Mouse (Mus musculus): ENCODE results near the gene Rmi1.

DNA sequence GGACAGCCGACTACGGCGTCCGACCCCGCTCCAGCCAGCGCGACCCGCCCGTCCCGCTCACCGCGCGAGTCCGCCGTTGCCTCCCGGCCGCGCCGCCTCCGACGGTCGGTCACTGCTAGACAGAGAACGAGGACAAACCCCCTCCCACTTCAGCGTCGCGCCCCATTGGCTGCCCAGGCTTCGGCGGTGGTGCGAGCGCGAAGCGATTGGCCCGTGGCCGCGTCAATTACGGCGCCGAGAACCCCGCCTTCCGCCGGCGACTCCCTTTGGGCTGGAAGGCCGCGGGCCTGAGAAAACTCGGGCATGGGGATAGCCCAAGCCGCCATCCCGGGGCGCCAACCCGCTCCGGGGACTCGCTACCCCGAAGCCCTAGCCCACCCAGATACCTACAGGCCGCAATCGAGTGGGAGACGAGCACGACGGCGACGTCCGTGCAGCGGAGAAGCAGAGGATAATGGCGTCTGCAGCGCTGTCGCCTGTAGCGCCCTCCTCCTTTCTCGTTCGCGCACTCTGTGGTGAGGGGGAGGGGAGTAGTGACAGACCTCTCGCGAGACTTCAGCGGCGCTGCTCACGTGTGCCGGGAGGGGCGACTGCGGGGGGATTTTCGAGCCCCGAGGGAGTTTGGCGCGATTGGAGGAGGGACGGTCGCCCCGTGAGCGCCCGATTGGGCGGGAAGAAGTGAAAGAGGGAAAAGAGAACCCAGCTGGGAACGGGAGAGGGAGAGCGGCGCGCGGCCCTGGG lies at the start of gene Rmi1:
- TF ChIP-seq CTCF (IDR thresholded peaks at IDR 0.05; ENCODE audit: borderline replicate concordance, insufficient read depth, low read depth, low read length) (no peak), POLR2A (IDR thresholded peaks at IDR 0.05; ENCODE audit: borderline replicate concordance, insufficient read depth, low read length) (peak; percentile 97)

Data from cerebellum, adult 2 months (tissue).